Mouse (Mus musculus) testis, adult 2 months (tissue): Measurements from ENCODE around the gene Man1a2. TPM values are rescaled to one million over a fixed set of nuclear protein-coding genes. Genes with fewer than 3 reads are reported as not detected.

Experiments used
- H3K27ac ChIP-seq: fragments of 200-500 bp; 2 replicates; pipeline ENCODE4 v1.5.1; 2012; ENCODE audit warnings: low read depth, low read length; ENCODE audit not compliant: control insufficient read depth, insufficient read depth
- H3K27me3 ChIP-seq: fragments of 200-500 bp; 2 replicates; pipeline ENCODE4 v1.6.1; 2012; ENCODE audit warnings: mild to moderate bottlenecking, low read length, moderate library complexity; ENCODE audit not compliant: control insufficient read depth, insufficient read depth
- H3K36me3 ChIP-seq: fragments of 200-500 bp; 2 replicates; pipeline ENCODE4 v1.6.1; 2012; ENCODE audit warnings: mild to moderate bottlenecking, low read length; ENCODE audit not compliant: control insufficient read depth, insufficient read depth
- H3K4me1 ChIP-seq: fragments of 200-500 bp; 2 replicates; pipeline ENCODE4 v1.6.1; 2012; ENCODE audit warnings: low read length; ENCODE audit not compliant: control insufficient read depth, insufficient read depth
- H3K4me3 ChIP-seq: fragments of 200-500 bp; 2 replicates; pipeline ENCODE4 v1.5.1; 2012; ENCODE audit warnings: low read depth, mild to moderate bottlenecking, low read length, moderate library complexity, mixed read lengths; ENCODE audit not compliant: control insufficient read depth
- CTCF ChIP-seq: fragments of 200-500 bp; IDR thresholded peaks from 2 replicates; pipeline ENCODE4 v1.5.1; 2012; ENCODE audit warnings: low read depth, mild to moderate bottlenecking, inconsistent platforms, low read length, moderate library complexity; ENCODE audit not compliant: control insufficient read depth, insufficient read depth, insufficient replicate concordance
- POLR2A ChIP-seq: fragments of 200-500 bp; IDR thresholded peaks from 2 replicates; pipeline ENCODE4 v1.6.1; 2012; ENCODE audit warnings: low read depth, mild to moderate bottlenecking, inconsistent platforms, low read length, moderate library complexity; ENCODE audit not compliant: control insufficient read depth
- polyA plus RNA-seq: library from polyadenylated mRNA; depleted of rRNA; stranded (reverse); fragments of >200 nt; gene quantifications from 2 replicates; pipeline ENCODE4 v1.2.3, GENCODE M21; 2012

Man1a2 gene
- polyA plus RNA-seq, 1 experiment: 12.0 TPM

- H3K4me3 ChIP-seq: no peak overlapping the region
- no peak overlapping the region for H3K27ac ChIP-seq
- no peaks in the 10 kb centered on the region for H3K4me1 ChIP-seq
- TF ChIP-seq CTCF: no peak
- no peak for TF ChIP-seq POLR2A
- no peaks in the 10 kb centered on the region for H3K27me3 ChIP-seq
- no peaks in the 10 kb centered on the region for H3K36me3 ChIP-seq
Measured at GRCm38 (mm10) chr3:100535298-100535697, 150.0 kb downstream of the Man1a2 start.

GRCm38 (mm10) chr3:100534394-100534793, 150.9 kb downstream of the Man1a2 start:
- Histone ChIP-seq H3K27ac (no peak overlapping the region), H3K27me3 (no peaks in the 10 kb centered on the region), H3K4me3 (no peak overlapping the region), H3K36me3 (no peaks in the 10 kb centered on the region), H3K4me1 (no peaks in the 10 kb centered on the region)
- TF ChIP-seq POLR2A (no peak), CTCF (no peak)

- no peaks in the 10 kb centered on the region for H3K27me3 ChIP-seq
- H3K27ac ChIP-seq: no peak overlapping the region
- H3K36me3 ChIP-seq: no peaks in the 10 kb centered on the region
- no peak overlapping the region for H3K4me3 ChIP-seq
- TF ChIP-seq CTCF: no peak
- no peak for TF ChIP-seq POLR2A
- H3K4me1 ChIP-seq: no peaks in the 10 kb centered on the region
Measured at GRCm38 (mm10) chr3:100533429-100533828, 151.9 kb downstream of the Man1a2 start.

- no peaks in the 10 kb centered on the region for H3K36me3 ChIP-seq
Measured at GRCm38 (mm10) chr3:100530919-100531318, 154.4 kb downstream of the Man1a2 start.

GRCm38 (mm10) chr3:100530244-100530788, 155.0 kb downstream of the Man1a2 start:
- Histone ChIP-seq H3K27me3 (no peaks in the 10 kb centered on the region), H3K4me3 (no peak overlapping the region), H3K36me3 (no peaks in the 10 kb centered on the region), H3K27ac (no peak overlapping the region), H3K4me1 (no peaks in the 10 kb centered on the region)
- TF ChIP-seq CTCF (no peak), POLR2A (no peak)

More at GRCm38 (mm10) chr3:100530919-100531318, 154.4 kb downstream of the Man1a2 start:
- Histone ChIP-seq H3K27ac (no peak overlapping the region), H3K27me3 (no peaks in the 10 kb centered on the region), H3K4me1 (no peaks in the 10 kb centered on the region), H3K4me3 (no peak overlapping the region)
- TF ChIP-seq POLR2A (no peak), CTCF (no peak)

GRCm38 (mm10) chr3:100522671-100523070, 162.6 kb downstream of the Man1a2 start:
- Histone ChIP-seq H3K27ac (no peak overlapping the region), H3K36me3 (no peaks in the 10 kb centered on the region), H3K4me3 (no peak overlapping the region), H3K27me3 (no peaks in the 10 kb centered on the region), H3K4me1 (no peaks in the 10 kb centered on the region)
- no peak for TF ChIP-seq CTCF
- no peak for TF ChIP-seq POLR2A

GRCm38 (mm10) chr3:100521626-100522025, 163.7 kb downstream of the Man1a2 start:
- no peaks in the 10 kb centered on the region for H3K4me1 ChIP-seq

GRCm38 (mm10) chr3:100515754-100516141, 169.6 kb downstream of the Man1a2 start:
- TF ChIP-seq CTCF (no peak), POLR2A (no peak)
- no peaks in the 10 kb centered on the region for H3K36me3 ChIP-seq
- H3K27ac ChIP-seq: no peak overlapping the region
- no peak overlapping the region for H3K4me3 ChIP-seq
- no peaks in the 10 kb centered on the region for H3K4me1 ChIP-seq
- H3K27me3 ChIP-seq: no peaks in the 10 kb centered on the region

More at GRCm38 (mm10) chr3:100521626-100522025, 163.7 kb downstream of the Man1a2 start:
- Histone ChIP-seq H3K4me3 (no peak overlapping the region), H3K27ac (no peak overlapping the region), H3K36me3 (no peaks in the 10 kb centered on the region), H3K27me3 (no peaks in the 10 kb centered on the region)
- no peak for TF ChIP-seq CTCF
- no peak for TF ChIP-seq POLR2A
